Mouse (Mus musculus) adrenal gland, adult 8-10 months (tissue): ENCODE measurements around the gene Surf4. TPM values are rescaled to one million over a fixed set of nuclear protein-coding genes. Genes with fewer than 3 reads are reported as not detected.
"Not testable (repeated sequence)": the region's sequence is repeated elsewhere in the genome, so short reads cannot be mapped to it uniquely, and the experiment has no call there.

Experiments used
- DNase-seq: peaks from one replicate; pipeline ENCODE4 v3.0.0; 2022
- total RNA-seq, 4 experiments: library from RNA; stranded (reverse); gene quantifications; 2 replicates each; pipeline ENCODE4 v1.2.4; 2022

Gene Surf4
- total RNA-seq, 4 experiments from 2014 or later = 161 to 218 (median 182) TPM

DNA sequence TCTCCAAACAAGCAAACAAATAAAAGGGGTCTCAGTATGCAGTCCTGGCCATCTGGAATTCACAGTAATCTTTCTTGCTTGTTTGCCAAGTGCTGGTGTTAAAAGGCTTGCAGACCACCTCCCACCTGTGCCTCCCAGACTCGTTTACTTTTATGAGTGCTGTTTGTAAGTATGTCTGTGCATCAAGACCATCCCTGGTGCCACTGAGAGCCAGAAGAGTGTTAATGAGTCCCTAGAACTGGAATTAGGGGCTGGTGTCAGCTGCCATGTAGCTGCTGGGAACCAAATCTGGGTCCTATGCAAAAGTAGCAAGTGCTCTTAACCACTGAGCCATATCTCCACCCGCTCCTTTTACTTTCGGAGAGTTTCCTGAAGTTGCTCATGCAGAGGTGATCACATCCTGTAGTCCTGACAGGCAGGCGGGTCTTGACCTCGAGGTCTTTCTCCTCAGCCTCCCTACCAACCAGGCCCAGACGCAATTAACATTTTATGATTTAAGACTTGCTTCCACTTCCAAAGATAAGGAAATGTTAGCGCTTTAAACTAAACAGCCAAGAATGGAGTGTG is 31.8 kb downstream of the Surf4 start:
- no peak for DNase-seq

DNA sequence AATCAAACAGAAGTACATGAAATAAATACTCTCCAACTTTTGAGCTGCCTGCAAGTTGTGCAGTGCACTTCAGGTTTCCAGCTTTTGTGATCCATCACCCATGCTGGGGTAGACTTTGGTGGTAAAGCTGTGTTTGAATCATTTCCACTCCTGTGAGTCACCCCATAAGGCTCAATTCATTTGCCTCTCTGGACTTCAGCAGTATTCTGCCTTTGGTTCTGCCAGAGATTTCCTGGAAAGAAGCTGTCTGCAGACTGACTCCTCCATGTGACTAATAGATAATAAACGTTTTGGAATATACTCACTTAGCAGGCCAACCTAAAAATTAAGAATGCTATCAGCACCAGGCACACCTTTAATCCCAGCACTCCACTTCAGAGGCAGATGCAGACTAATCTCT is 33.0 kb downstream of the Surf4 start:
- no peak for DNase-seq

DNA sequence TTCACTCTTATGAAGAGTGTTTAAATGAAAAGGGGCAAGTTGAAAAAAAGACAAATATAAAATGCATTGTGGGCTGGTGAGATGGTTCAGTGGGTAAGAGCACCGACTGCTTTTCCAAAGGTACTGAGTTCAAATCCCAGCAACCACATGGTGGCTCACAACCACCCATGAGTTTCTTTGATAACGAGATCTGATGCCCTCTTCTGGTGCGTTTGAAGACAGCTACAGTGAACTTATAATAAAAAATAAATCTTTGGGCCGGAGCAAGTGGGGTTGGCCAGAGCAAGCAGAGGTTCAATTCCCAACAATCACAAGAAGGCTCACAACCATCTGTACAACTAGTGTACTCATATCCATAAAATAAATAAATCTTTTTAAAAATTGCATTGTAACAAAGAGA is 37.8 kb downstream of the Surf4 start:
- no peak for DNase-seq

DNA sequence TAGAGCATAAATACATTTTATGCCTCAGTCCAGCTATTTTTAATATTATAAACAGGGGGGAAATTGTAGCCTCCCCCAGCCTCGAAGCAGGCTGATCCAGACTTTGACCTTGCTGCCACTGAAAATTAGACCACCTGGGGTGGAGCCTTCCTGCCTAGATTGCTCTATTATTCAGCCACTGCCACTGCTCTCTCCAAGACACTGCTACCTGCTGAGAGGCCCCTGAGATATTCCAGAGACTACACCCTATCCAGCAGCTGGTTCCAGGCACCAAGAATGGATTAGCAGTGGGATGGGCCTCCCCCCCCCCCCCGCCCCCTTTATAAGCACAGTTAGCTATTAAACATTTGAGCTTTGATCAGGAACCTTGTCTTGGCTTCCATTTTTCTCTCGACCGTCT is 47.6 kb downstream of the Surf4 start:
- DNase-seq = not testable (repeated sequence)

DNA sequence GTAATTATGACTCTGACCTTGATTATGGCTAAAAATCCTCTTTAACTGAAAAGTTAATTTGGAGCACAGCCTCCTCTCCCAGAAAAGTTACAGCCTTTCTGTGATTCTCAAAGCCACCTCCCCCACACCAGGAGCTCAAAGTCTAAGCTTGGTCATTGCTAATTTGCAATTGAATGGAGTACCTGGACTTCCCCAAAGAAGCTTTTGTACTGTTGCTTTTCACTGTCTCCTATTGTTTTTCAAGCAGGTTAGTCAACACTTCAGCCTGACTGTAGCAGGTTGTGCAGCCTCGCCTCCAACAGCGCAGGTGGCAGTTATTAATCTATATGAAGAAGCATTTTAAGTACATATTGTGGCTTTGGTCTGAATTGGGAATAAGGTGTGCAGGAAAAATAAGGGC is 48.2 kb downstream of the Surf4 start:
- not testable (repeated sequence) for DNase-seq

DNA sequence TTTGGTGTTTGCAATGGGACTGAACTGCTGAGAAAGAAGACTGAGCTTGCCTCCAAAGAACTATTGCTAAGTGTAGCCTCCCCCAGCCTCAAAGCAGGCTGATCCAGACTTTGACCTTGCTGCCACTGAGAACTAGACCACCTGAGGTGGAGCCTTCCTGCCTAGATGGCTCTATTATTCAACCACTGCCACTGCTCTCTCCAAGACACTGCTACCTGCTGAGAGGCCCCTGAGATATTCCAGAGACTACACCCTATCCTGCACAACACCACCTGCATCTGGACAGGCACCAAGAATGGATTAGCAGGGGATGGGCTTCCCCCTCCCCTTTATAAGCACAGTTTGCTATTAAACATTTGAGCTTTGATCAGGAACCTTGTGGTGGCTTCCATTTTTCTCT is 55.2 kb downstream of the Surf4 start:
- no peak for DNase-seq

DNA sequence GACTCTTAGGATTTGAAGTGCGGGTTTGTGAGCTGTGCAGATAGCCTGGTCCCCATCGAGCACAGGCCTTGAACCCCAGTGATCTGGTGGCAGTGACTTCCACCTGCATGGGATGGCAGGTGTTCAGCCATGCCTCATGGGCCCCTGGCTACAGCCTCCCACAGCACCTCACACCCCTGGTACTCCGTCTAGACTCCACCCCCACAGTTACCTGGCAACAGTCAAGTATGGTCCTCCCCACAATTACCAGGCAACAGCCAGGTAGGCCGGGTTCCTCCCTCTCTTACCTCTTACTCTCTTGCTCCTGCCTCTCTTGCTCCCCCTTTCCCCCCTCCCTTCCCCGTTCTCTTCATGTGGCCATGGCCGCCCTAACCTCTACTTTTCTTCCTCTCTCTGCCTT is 63.1 kb downstream of the Surf4 start:
- DNase-seq = no peak

Other genes starting within 250 kb of the Surf4 start
- not detected for gene Abo, start 68.9 kb downstream of the Surf4 start, total RNA-seq
- gene Surf6, start 31.0 kb downstream of the Surf4 start, total RNA-seq = 10 to 100 TPM; 26.0 to 32.8 (median 28.9) TPM
- gene Med22, start 23.3 kb downstream of the Surf4 start, total RNA-seq = 10 to 100 TPM; 51.6 to 73.6 (median 62.4) TPM
- 100 to 1,000 TPM; 424 to 496 (median 462) TPM for gene Rpl7a, start 23.2 kb downstream of the Surf4 start, total RNA-seq
- 10 to 100 TPM; 43.1 to 55.8 (median 52.2) TPM for gene Surf2, start 17.6 kb downstream of the Surf4 start, total RNA-seq
- gene Surf1, start 17.4 kb downstream of the Surf4 start, total RNA-seq = 100 to 1,000 TPM; 128 to 137 (median 135) TPM
- gene Stkld1, start 119 bp upstream of the Surf4 start, total RNA-seq = under 1 TPM in 2 of 4 experiments, not detected in 2; 0.75 to 0.77 TPM
- gene Rexo4, start 30.5 kb upstream of the Surf4 start, total RNA-seq = 10 to 100 TPM; 28.5 to 44.6 (median 37.5) TPM
- gene Adamts13, start 39.5 kb upstream of the Surf4 start, total RNA-seq = not detected
- gene Cacfd1, start 76.0 kb upstream of the Surf4 start, total RNA-seq = 10 to 100 TPM; 64.5 to 73.5 (median 66.9) TPM
- 1 to 10 TPM in 2 of 4 experiments, under 1 TPM in 2; 0.87 to 1.2 (median 1.0) TPM for gene Slc2a6, start 94.1 kb upstream of the Surf4 start, total RNA-seq
- under 1 TPM in 1 of 4 experiments, not detected in 3; 0.20 TPM for gene Mymk, start 138.3 kb upstream of the Surf4 start, total RNA-seq
- gene Adamtsl2, start 145.5 kb upstream of the Surf4 start, total RNA-seq = 10 to 100 TPM; 14.3 to 24.8 (median 19.3) TPM
- gene Fam163b, start 208.6 kb upstream of the Surf4 start, total RNA-seq = 1 to 10 TPM; 2.5 to 4.4 (median 3.5) TPM
- 100 to 1,000 TPM; 394 to 536 (median 504) TPM for gene Dbh, start 231.3 kb upstream of the Surf4 start, total RNA-seq